Mouse (Mus musculus): ENCODE results near the gene Olfr1453. TPM values are rescaled to one million over a fixed set of nuclear protein-coding genes. Genes with fewer than 3 reads are reported as not detected.
"Not testable (repeated sequence)": the region's sequence is repeated elsewhere in the genome, so short reads cannot be mapped to it uniquely, and the experiment has no call there.

Olfr1453 gene
- not detected in 2 replicates for polyA plus RNA-seq (2016; fragmentation: Nextera tagmentation; extraction: Ambion mirVana)

DNA sequence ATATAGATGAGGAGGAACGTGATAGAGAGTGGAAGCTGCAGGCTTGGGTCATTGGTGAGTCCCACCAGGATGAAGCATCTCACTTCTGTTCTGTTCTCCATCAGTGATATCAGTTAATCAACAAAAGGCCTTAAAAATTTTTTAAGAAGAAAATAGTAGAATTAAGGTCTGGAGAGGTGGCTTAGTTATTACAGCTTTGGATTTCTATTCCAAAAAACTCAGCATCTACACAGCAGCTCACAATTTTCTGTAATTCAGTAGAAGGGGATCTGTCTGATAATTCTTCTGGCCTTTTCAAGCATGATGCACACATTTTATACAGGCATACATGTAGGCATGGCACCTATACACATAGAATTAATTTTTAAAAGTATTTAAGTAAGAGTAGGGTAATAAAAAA is at the start of gene Olfr1453:
TSS of gene Olfr1453 (minus strand) at position 101 of the 400 bp plus-strand sequence.
- no peaks in the 10 kb centered on the region for H3K4me1 ChIP-seq
- H3K9me3 ChIP-seq = 0 out of 2 replicates have a peak, but pooled peaks cover 2% of the 10 kb centered on the region
- no peak within 1 kb of the TSS for H3K27ac ChIP-seq
- no peak within 1 kb of the TSS for H3K4me3 ChIP-seq (replicated peaks)
- H3K36me3 ChIP-seq (replicated peaks) = no peaks in the 10 kb centered on the region
- 54% methylated on average over 1 of the region's 1 CpGs for WGBS
- no peak within 1 kb of the TSS for H3K4me2 ChIP-seq
- no peaks in the 10 kb centered on the region for H3K27me3 ChIP-seq
- H3K9ac ChIP-seq = no peak within 1 kb of the TSS
- no peak for ATAC-seq (ENCODE audit: low FRiP score)

DNA sequence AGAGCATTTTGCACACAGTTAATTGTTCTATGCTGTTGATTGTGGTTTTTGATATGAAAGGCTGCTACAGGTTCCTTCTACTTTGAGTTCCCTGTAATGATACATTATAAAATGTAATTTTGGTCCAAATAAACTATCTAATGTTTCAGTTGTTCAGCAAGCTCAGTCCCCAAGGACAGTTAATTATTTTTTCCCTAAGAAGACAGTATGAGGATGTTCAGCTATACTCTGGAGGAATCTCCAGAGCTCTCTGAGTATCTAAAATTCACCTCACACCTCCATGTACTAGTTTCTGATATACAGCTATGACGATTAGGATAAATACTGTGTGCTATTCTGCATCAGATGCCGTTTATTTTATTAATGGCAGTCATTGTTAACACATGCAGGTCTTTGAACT is 32.2 kb upstream of the Olfr1453 start, which contains the start of gene Olfr1454:
TSS of gene Olfr1454 (plus strand) at position 301 of the 400 bp plus-strand sequence.
- WGBS = 76% methylated on average over 2 of the region's 2 CpGs
- peaks cover 27% of the 10 kb centered on the region for H3K9me3 ChIP-seq

DNA sequence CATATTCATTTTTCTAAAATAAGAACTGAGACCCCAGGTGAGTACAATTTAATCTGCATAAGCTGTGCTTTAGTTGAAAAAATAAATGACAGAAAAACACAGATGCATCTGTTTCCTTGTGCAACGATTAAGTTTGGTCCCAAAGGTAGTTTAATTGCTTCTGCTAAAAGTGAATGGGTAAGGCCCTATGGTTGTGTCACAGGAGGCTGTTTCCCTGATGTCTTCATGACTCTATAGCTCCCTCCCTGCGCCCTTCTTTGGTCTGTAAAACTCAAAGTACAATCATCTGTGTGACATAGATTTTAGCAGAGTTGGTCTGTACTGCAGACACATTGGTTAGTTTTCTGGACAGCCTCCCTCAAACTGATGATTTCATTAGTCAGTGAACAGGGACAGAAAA is 33.4 kb downstream of the Olfr1453 start, which contains the start of gene Olfr1451:
TSS of gene Olfr1451 (plus strand) at position 301 of the 400 bp plus-strand sequence.
- 66% methylated on average over 2 of the region's 2 CpGs for WGBS
- H3K4me3 ChIP-seq (replicated peaks) = no peak within 1 kb of the TSS
- no peak within 1 kb of the TSS for H3K9ac ChIP-seq
- no peaks in the 10 kb centered on the region for H3K27me3 ChIP-seq
- no peak within 1 kb of the TSS for H3K4me2 ChIP-seq
- no peak for ATAC-seq (ENCODE audit: low FRiP score)
- peaks cover 13% of the 10 kb centered on the region; the same call in 1 of the 2 replicates for H3K9me3 ChIP-seq
- H3K36me3 ChIP-seq (replicated peaks) = no peaks in the 10 kb centered on the region
- no peaks in the 10 kb centered on the region for H3K4me1 ChIP-seq
- H3K27ac ChIP-seq = no peak within 1 kb of the TSS

More for the DNA sequence above, 32.2 kb upstream of the Olfr1453 start, which contains the start of gene Olfr1454:
- H3K9ac ChIP-seq = no peak within 1 kb of the TSS
- H3K4me1 ChIP-seq = no peaks in the 10 kb centered on the region
- no peak for ATAC-seq (ENCODE audit: low FRiP score)
- no peak within 1 kb of the TSS for H3K4me2 ChIP-seq
- no peak within 1 kb of the TSS for H3K4me3 ChIP-seq (replicated peaks)
- H3K27ac ChIP-seq = no peak within 1 kb of the TSS
- no peaks in the 10 kb centered on the region for H3K27me3 ChIP-seq
- H3K36me3 ChIP-seq (replicated peaks) = no peaks in the 10 kb centered on the region

DNA sequence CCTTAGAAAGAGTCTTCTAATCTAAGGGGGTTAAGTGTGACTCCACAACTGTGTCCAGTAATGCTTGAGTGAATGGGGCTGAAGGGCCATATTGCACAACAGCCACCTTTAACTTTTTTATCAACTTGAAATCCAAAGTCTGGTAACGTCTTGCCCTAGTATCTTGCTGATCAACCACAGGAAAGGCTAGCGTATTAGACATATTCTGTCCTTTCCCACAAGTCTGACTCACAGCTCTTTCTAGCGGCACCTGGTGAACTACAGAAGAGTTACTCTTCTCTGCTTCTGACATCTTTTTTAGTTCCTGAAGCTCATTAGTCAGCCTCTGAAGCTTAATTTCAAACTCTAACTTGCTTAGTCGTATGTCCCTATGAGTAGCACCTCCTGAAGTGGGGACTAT is 35.8 kb downstream of the Olfr1453 start:
- not testable (repeated sequence) for H3K4me1 ChIP-seq; H3K9me3 ChIP-seq; H3K9ac ChIP-seq; H3K4me2 ChIP-seq; H3K4me3 ChIP-seq (replicated peaks); H3K27ac ChIP-seq; ATAC-seq (ENCODE audit: low FRiP score); H3K36me3 ChIP-seq (replicated peaks); H3K27me3 ChIP-seq
- WGBS = 91% methylated on average over 4 of the region's 4 CpGs

Other genes starting within 250 kb of the Olfr1453 start
- gene Zfp91, start 232.2 kb downstream of the Olfr1453 start, polyA plus RNA-seq (2016; fragmentation: Nextera tagmentation; extraction: Ambion mirVana) = 22.1 and 23.0 TPM in 2 replicates
- 0.87 and 1.1 TPM in 2 replicates for gene Lpxn, start 232.1 kb downstream of the Olfr1453 start, polyA plus RNA-seq (2016; fragmentation: Nextera tagmentation; extraction: Ambion mirVana)
- gene Gm5244, start 181.6 kb downstream of the Olfr1453 start, polyA plus RNA-seq (2016; fragmentation: Nextera tagmentation; extraction: Ambion mirVana) = not detected in 2 replicates
- gene Olfr1444, start 171.0 kb downstream of the Olfr1453 start, polyA plus RNA-seq (2016; fragmentation: Nextera tagmentation; extraction: Ambion mirVana) = not detected in 2 replicates
- not detected in 2 replicates for gene Olfr1445, start 144.5 kb downstream of the Olfr1453 start, polyA plus RNA-seq (2016; fragmentation: Nextera tagmentation; extraction: Ambion mirVana)
- gene Olfr1446, start 134.8 kb downstream of the Olfr1453 start, polyA plus RNA-seq (2016; fragmentation: Nextera tagmentation; extraction: Ambion mirVana) = not detected in 2 replicates
- gene Olfr1447, start 124.6 kb downstream of the Olfr1453 start, polyA plus RNA-seq (2016; fragmentation: Nextera tagmentation; extraction: Ambion mirVana) = not detected in 2 replicates
- gene Olfr1448, start 103.9 kb downstream of the Olfr1453 start, polyA plus RNA-seq (2016; fragmentation: Nextera tagmentation; extraction: Ambion mirVana) = not detected in 2 replicates
- not detected in 2 replicates for gene Olfr1449, start 97.5 kb downstream of the Olfr1453 start, polyA plus RNA-seq (2016; fragmentation: Nextera tagmentation; extraction: Ambion mirVana)
- gene Olfr1450, start 78.1 kb downstream of the Olfr1453 start, polyA plus RNA-seq (2016; fragmentation: Nextera tagmentation; extraction: Ambion mirVana) = not detected in 2 replicates
- gene Olfr1451, start 33.3 kb downstream of the Olfr1453 start, polyA plus RNA-seq (2016; fragmentation: Nextera tagmentation; extraction: Ambion mirVana) = not detected in 2 replicates
- not detected in 2 replicates for gene Olfr1454, start 32.3 kb upstream of the Olfr1453 start, polyA plus RNA-seq (2016; fragmentation: Nextera tagmentation; extraction: Ambion mirVana)
- gene Olfr1457, start 69.6 kb upstream of the Olfr1453 start, polyA plus RNA-seq (2016; fragmentation: Nextera tagmentation; extraction: Ambion mirVana) = not detected in 2 replicates
- not detected in 2 replicates for gene Olfr1458, start 78.4 kb upstream of the Olfr1453 start, polyA plus RNA-seq (2016; fragmentation: Nextera tagmentation; extraction: Ambion mirVana)
- gene Olfr1459, start 121.2 kb upstream of the Olfr1453 start, polyA plus RNA-seq (2016; fragmentation: Nextera tagmentation; extraction: Ambion mirVana) = not detected in 2 replicates
- not detected in 2 replicates for gene Olfr1461, start 134.7 kb upstream of the Olfr1453 start, polyA plus RNA-seq (2016; fragmentation: Nextera tagmentation; extraction: Ambion mirVana)
- gene Olfr1462, start 157.4 kb upstream of the Olfr1453 start, polyA plus RNA-seq (2016; fragmentation: Nextera tagmentation; extraction: Ambion mirVana) = not detected in 2 replicates
- gene Olfr1463, start 203.0 kb upstream of the Olfr1453 start, polyA plus RNA-seq (2016; fragmentation: Nextera tagmentation; extraction: Ambion mirVana) = not detected in 2 replicates

All from forebrain, embryonic 12.5 days (tissue).